Mouse (Mus musculus) olfactory bulb, adult 2 months (tissue): ENCODE data around the gene Bicc1.

Experiments used
- CTCF ChIP-seq: fragments of 200-500 bp; IDR thresholded peaks from 2 replicates; pipeline ENCODE4 v1.5.1; 2012; ENCODE audit warnings: low read depth, mild to moderate bottlenecking, low read length, moderate library complexity; ENCODE audit not compliant: insufficient read depth
- POLR2A ChIP-seq: fragments of 200-500 bp; IDR thresholded peaks from 2 replicates; pipeline ENCODE4 v1.6.1; 2012; ENCODE audit warnings: mild to moderate bottlenecking, low read depth, low read length, moderate library complexity; ENCODE audit not compliant: insufficient read depth

DNA sequence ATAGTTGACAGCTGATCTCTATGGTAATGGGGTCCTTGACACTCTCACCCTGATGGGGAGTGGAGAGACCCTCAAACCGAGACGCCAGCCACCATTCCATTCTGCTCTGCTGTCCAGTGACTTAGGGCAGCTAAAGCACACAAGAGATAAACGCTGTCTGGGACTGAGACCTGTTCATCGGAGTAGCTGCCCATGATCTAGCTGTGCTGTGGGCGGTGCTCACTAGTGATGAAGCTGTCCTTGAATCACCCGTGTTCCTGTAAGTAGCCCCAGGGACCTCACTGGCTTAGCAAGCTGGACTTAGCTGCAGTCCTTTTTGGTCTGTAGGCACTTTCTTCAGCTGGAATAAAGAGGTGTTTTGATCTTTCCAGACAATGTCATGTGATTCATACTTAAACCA lies 238.0 kb downstream of the Bicc1 start:
- TF ChIP-seq CTCF: no peak
- no peak for TF ChIP-seq POLR2A
